Mouse (Mus musculus) stomach, embryonic 15.5 days (tissue): ENCODE data around the gene Ube2f. TPM values are rescaled to one million over a fixed set of nuclear protein-coding genes. Genes with fewer than 3 reads are reported as not detected.
A peak's percentile ranks its signal among the peaks of the same experiment; 100 is the strongest.

ENCODE experiments used
- ATAC-seq: fragments of 200-750 bp; cut with Nextera tagmentation; 2 replicates; pipeline ENCODE4 v1.8.0; 2017; ENCODE audit warnings: low read depth, moderate number of reproducible peaks, moderate TSS enrichment; ENCODE audit not compliant: insufficient read depth, low FRiP score
- H3K27ac ChIP-seq: fragments of 300-500 bp; sonication (generic); 2 replicates; pipeline ENCODE4 v1.5.1; 2015; ENCODE audit warnings: mild to moderate bottlenecking, inconsistent platforms
- H3K27me3 ChIP-seq: fragments of 300-500 bp; sonication (generic); replicated peaks from 2 replicates; pipeline ENCODE4 v1.6.1; 2015; ENCODE audit warnings: inconsistent platforms
- H3K36me3 ChIP-seq: fragments of 300-500 bp; sonication (generic); 2 replicates; pipeline ENCODE4 v1.6.1; 2015; ENCODE audit warnings: inconsistent platforms
- H3K4me1 ChIP-seq: fragments of 300-500 bp; sonication (generic); 2 replicates; pipeline ENCODE4 v1.6.1; 2015; ENCODE audit warnings: inconsistent platforms
- H3K4me2 ChIP-seq: fragments of 300-500 bp; sonication (generic); 2 replicates; pipeline ENCODE4 v1.6.1; 2015; ENCODE audit warnings: mild to moderate bottlenecking, inconsistent platforms
- H3K4me3 ChIP-seq: fragments of 300-500 bp; sonication (generic); replicated peaks from 2 replicates; pipeline ENCODE4 v1.5.1; 2015; ENCODE audit warnings: inconsistent platforms
- H3K9ac ChIP-seq: fragments of 300-500 bp; sonication (generic); 2 replicates; pipeline ENCODE4 v1.6.1; 2015; ENCODE audit warnings: inconsistent platforms
- H3K9me3 ChIP-seq: fragments of 300-500 bp; sonication (generic); 2 replicates; pipeline ENCODE4 v1.6.1; 2016; ENCODE audit warnings: inconsistent platforms
- WGBS: fragments of 180-500 bp; shearing (Covaris S2); methylation state at CpG from one replicate; pipeline ENCODE4 v1.1.7; 2015; 5-methylcytosine and 5-hydroxymethylcytosine counted together
- polyA plus RNA-seq: library from polyadenylated mRNA; unstranded; fragments of >200 nt; fragmentation: Nextera tagmentation; extraction: Ambion mirVana; gene quantifications from 2 replicates; pipeline ENCODE4 v1.2.1, GENCODE M21; 2015

The Ube2f gene
- polyA plus RNA-seq, result 66.9 and 68.8 TPM in 2 replicates

GRCm38 (mm10) chr1:91249564-91250414 lies at the start of gene Ube2f:
TSS of gene Ube2f (plus strand) at chr1:91250304.
- Histone ChIP-seq H3K9ac (peak within 1 kb of the TSS; percentile 90), H3K36me3 (no peaks in the 10 kb centered on the region), H3K27me3 (no peaks in the 10 kb centered on the region), H3K4me3 (peak within 1 kb of the TSS; percentile 94), H3K9me3 (no peaks in the 10 kb centered on the region), H3K27ac (peak within 1 kb of the TSS; percentile 91), H3K4me1 (peaks cover 11% of the 10 kb centered on the region), H3K4me2 (peak within 1 kb of the TSS; percentile 78)
- peak; percentile 99 for ATAC-seq
- under 1% methylated on average over 43 of the region's 43 CpGs for WGBS

DNA sequence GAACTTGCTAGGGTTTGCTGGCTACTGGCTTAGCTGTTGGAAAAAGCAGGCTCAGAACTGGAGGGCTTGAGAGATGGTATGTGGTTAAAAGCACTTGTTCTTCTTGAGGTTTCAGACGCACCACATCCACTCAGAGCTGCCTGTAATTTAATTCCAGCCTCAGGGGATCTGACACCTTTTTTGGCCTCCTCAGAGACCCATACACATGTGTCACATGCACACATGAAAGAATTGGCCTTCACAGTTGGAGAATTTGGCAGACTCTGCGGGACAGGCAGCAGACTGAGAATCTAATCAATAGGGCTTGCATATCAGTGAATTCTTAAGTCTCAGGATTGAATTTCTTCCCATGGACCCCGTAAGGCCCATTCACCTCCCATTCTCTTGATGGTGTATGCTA lies 49.0 kb upstream of the Ube2f start:
- no peaks in the 10 kb centered on the region for H3K4me1 ChIP-seq
- no peaks in the 10 kb centered on the region for H3K9me3 ChIP-seq
- 57% methylated on average over 3 of the region's 3 CpGs for WGBS
- no peak overlapping the region for H3K4me2 ChIP-seq
- H3K4me3 ChIP-seq, result no peak overlapping the region
- no peak overlapping the region for H3K27ac ChIP-seq
- ATAC-seq, result no peak
- H3K9ac ChIP-seq, result no peak overlapping the region
- no peaks in the 10 kb centered on the region for H3K27me3 ChIP-seq
- H3K36me3 ChIP-seq, result no peaks in the 10 kb centered on the region

- Histone ChIP-seq H3K4me3 (no peak overlapping the region), H3K27ac (no peak overlapping the region), H3K36me3 (no peaks in the 10 kb centered on the region), H3K9ac (no peak overlapping the region), H3K27me3 (no peaks in the 10 kb centered on the region), H3K4me2 (no peak overlapping the region), H3K9me3 (no peaks in the 10 kb centered on the region), H3K4me1 (no peaks in the 10 kb centered on the region)
- no peak for ATAC-seq
- 78% methylated on average over 5 of the region's 5 CpGs for WGBS
These were observed 45.8 kb upstream of the Ube2f start for GRCm38 (mm10) chr1:91204221-91204765.

DNA sequence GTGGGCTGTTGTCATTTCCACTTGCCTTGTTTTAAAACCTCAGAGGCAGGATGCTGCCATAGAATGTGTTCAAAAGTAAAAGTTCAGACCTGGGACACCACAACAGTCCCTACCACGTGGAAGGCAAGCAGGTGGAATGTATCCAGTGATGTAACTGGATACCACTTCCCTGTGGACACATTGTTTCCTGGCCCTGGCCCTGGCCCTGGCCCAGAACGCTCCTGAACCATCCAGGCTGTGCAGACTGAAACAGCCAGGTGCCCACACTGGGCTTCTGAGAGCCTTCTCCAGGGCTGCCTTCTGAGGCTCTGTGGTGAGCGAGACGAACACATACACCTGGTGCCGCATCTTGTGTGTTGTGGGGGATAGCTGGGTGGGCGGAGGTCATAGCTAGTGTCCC lies 44.5 kb upstream of the Ube2f start:
- H3K27me3 ChIP-seq, result no peaks in the 10 kb centered on the region
- no peak overlapping the region for H3K4me3 ChIP-seq
- H3K4me1 ChIP-seq, result no peaks in the 10 kb centered on the region
- ATAC-seq, result no peak
- WGBS, result 70% methylated on average over 6 of the region's 6 CpGs
- no peaks in the 10 kb centered on the region for H3K9me3 ChIP-seq
- H3K36me3 ChIP-seq, result no peaks in the 10 kb centered on the region
- no peak overlapping the region for H3K9ac ChIP-seq
- no peak overlapping the region for H3K4me2 ChIP-seq
- no peak overlapping the region for H3K27ac ChIP-seq

DNA sequence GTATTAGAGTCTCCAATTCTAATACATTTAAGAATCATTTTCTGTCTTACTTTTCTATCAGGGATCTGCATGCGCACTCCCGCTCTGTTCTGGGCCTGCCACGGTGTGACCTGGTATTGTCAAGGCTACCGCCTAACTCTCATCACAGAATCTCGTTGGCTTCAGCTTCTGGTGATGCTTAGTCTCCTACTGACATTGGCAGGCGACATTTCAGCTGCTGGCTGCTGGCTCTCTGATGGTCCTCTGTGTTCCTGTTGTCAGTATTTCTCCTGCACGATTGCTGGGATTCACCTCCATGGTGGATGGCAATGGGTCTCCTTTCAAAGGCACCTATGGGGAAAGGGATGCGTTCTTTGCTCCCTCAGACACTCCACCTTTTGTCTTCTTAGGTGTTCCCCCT lies 43.8 kb upstream of the Ube2f start:
- ATAC-seq, result no peak
- Histone ChIP-seq H3K27ac (no peak overlapping the region), H3K36me3 (no peaks in the 10 kb centered on the region), H3K4me2 (no peak overlapping the region), H3K9me3 (no peaks in the 10 kb centered on the region), H3K9ac (no peak overlapping the region), H3K4me3 (no peak overlapping the region), H3K27me3 (no peaks in the 10 kb centered on the region), H3K4me1 (no peaks in the 10 kb centered on the region)
- WGBS, result 83% methylated on average over 8 of the region's 8 CpGs

GRCm38 (mm10) chr1:91206873-91207272 lies 43.2 kb upstream of the Ube2f start:
- Histone ChIP-seq H3K27ac (no peak overlapping the region), H3K27me3 (no peaks in the 10 kb centered on the region), H3K4me2 (no peak overlapping the region), H3K9ac (no peak overlapping the region), H3K4me1 (no peaks in the 10 kb centered on the region), H3K9me3 (no peaks in the 10 kb centered on the region), H3K36me3 (no peaks in the 10 kb centered on the region), H3K4me3 (no peak overlapping the region)
- WGBS, result 67% methylated on average over 5 of the region's 5 CpGs
- no peak for ATAC-seq

DNA sequence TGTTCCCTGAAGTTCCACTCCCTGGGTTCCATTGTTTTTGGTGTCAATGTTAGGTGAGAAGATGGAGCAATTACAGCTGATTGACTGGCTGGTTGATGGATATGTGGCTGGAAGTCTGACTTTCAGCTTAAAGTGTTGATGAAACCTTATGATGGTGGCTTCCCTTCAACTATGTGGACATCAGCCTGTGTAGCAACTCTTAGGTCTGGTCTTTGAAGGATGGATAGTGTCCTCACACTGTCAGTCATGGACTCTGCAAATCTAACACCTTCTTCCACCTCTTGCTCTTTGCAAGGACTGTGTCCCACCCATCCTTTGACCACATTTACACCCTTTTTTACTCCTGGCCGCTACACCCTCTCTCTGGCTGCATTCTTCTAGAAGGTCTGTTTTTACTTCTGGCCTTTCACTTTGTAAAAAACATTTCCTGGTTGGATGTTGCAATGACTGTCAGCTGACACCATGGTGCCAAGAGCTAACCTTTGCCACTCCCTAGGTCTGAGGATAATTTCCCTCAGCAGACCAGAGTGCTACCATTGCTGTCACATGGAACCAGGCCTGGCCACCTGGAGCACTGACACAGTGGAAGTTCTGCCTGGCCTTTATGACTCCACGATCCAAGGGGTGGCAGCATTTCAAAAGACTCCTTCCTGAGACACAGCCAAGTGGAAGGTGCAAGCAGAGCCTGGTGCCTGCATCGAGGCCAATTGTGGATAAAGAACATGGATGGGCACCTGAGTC lies 42.6 kb upstream of the Ube2f start:
- no peaks in the 10 kb centered on the region for H3K9me3 ChIP-seq
- H3K9ac ChIP-seq, result no peak overlapping the region
- no peak overlapping the region for H3K4me3 ChIP-seq
- H3K4me2 ChIP-seq, result no peak overlapping the region
- no peaks in the 10 kb centered on the region for H3K4me1 ChIP-seq
- H3K27ac ChIP-seq, result no peak overlapping the region
- no peak for ATAC-seq
- WGBS, result 57% methylated on average over 3 of the region's 3 CpGs
- no peaks in the 10 kb centered on the region for H3K36me3 ChIP-seq
- H3K27me3 ChIP-seq, result no peaks in the 10 kb centered on the region

- H3K9ac ChIP-seq, result no peak overlapping the region
- no peak overlapping the region for H3K27ac ChIP-seq
- 87% methylated on average over 6 of the region's 6 CpGs for WGBS
These were observed 40.8 kb upstream of the Ube2f start for GRCm38 (mm10) chr1:91209343-91209742.

DNA sequence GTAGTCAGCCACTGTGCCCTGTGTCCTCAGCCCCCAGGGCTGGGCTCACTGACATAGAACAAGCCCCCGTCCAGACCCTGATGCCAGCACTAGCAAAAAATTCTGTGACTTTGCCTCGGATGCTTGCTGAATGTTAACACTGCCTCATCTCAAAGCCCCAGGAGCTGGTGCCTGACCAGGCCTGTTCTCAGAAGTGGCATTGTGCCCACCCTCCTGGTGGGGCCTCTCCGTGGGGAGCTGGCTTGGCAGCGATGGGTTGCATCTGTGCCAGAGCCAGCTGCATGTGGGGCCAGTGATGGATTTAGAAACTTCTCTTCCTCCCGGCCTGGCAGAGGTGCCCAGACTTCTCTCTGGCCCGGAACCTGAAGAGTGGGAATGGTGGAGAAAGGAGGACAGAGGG lies 40.3 kb upstream of the Ube2f start:
- Histone ChIP-seq H3K9ac (no peak overlapping the region), H3K36me3 (no peaks in the 10 kb centered on the region), H3K4me1 (no peaks in the 10 kb centered on the region), H3K4me3 (no peak overlapping the region), H3K4me2 (no peak overlapping the region), H3K9me3 (no peaks in the 10 kb centered on the region), H3K27me3 (no peaks in the 10 kb centered on the region), H3K27ac (no peak overlapping the region)
- 75% methylated on average over 6 of the region's 6 CpGs for WGBS
- no peak for ATAC-seq

More at GRCm38 (mm10) chr1:91209343-91209742, 40.8 kb upstream of the Ube2f start:
- no peak overlapping the region for H3K4me3 ChIP-seq
- H3K4me2 ChIP-seq, result no peak overlapping the region
- ATAC-seq, result no peak
- H3K36me3 ChIP-seq, result no peaks in the 10 kb centered on the region
- no peaks in the 10 kb centered on the region for H3K9me3 ChIP-seq
- no peaks in the 10 kb centered on the region for H3K27me3 ChIP-seq
- no peaks in the 10 kb centered on the region for H3K4me1 ChIP-seq

DNA sequence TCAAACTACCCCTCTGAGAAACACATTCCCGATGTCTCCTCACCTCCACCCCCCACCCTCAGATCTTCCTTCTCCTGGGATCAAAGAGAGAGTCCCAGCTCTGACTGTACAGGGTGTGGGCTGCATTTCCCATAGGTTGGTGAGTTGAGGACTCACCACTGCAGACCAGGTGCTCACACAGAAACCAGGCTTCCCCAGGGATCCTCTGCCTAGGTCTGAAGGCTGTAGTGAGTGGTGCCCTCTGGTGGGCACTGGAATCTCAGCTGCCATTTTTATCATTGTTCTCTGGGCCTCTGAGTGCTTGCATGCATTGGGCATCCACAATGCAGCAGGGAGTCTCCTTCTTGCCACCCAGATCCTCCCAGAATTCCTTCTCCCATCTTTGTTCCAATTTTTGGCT lies 39.0 kb upstream of the Ube2f start:
- ATAC-seq, result peak; percentile 11; the same call in 1 of the 2 replicates
- H3K9me3 ChIP-seq, result no peaks in the 10 kb centered on the region
- H3K27ac ChIP-seq, result no peak overlapping the region
- H3K27me3 ChIP-seq, result no peaks in the 10 kb centered on the region
- H3K9ac ChIP-seq, result no peak overlapping the region
- 87% methylated on average over 1 of the region's 1 CpGs for WGBS
- no peaks in the 10 kb centered on the region for H3K4me1 ChIP-seq
- H3K36me3 ChIP-seq, result no peaks in the 10 kb centered on the region
- no peak overlapping the region for H3K4me3 ChIP-seq
- no peak overlapping the region for H3K4me2 ChIP-seq

GRCm38 (mm10) chr1:91211591-91212008 lies 38.5 kb upstream of the Ube2f start:
- Histone ChIP-seq H3K4me3 (no peak overlapping the region), H3K27me3 (no peaks in the 10 kb centered on the region), H3K27ac (no peak overlapping the region), H3K9ac (no peak overlapping the region), H3K4me1 (no peaks in the 10 kb centered on the region), H3K9me3 (no peaks in the 10 kb centered on the region), H3K36me3 (no peaks in the 10 kb centered on the region), H3K4me2 (no peak overlapping the region)
- no peak; the same call in 1 of the 2 replicates for ATAC-seq
- 54% methylated on average over 7 of the region's 7 CpGs for WGBS

GRCm38 (mm10) chr1:91215264-91215663 lies 34.8 kb upstream of the Ube2f start:
- Histone ChIP-seq H3K27me3 (no peaks in the 10 kb centered on the region), H3K27ac (no peak overlapping the region), H3K36me3 (no peaks in the 10 kb centered on the region), H3K9ac (no peak overlapping the region), H3K4me1 (no peaks in the 10 kb centered on the region), H3K4me3 (no peak overlapping the region), H3K9me3 (no peaks in the 10 kb centered on the region), H3K4me2 (no peak overlapping the region)
- no peak for ATAC-seq
- 87% methylated on average over 1 of the region's 1 CpGs for WGBS
